Mouse (Mus musculus): Measurements from ENCODE around the gene Gm20388. TPM values are rescaled to one million over a fixed set of nuclear protein-coding genes. Genes with fewer than 3 reads are reported as not detected.
A peak's percentile ranks its signal among the peaks of the same experiment; 100 is the strongest.

Gm20388 gene
- total RNA-seq, 1 experiment from 2014 or later: 18.4 TPM

DNA sequence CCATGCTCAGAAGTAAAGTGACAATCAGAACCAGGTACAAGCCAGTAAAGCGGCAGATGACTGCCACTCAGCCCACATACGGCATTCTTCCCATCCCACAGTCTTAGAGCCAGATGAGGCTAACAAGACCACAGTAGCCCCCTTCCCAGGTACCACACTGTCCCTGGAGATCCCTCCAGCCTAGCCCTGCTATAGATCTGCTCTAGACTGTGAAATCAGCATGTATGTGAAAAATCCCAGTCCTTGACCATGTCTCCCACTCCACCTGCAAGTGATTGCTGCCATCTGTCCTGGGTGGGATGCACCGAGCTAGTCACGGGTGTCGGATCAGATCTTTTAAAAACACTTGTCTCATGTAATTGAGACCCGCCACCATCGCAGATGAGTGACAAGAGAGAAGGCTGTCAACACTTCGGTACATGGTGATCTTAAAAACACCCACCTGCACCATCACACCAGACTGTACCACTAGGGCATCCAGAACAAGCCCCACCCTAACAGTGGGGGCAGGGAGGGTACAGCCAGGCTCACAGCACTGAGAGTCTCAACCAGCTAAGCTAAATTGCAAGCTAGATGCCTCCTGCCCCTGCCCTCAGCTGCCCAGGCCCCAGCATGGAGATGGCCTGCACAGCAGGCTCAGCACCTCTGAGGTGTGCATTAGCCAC, 669.8 kb downstream of the Gm20388 start:
- no peak for ATAC-seq (replicated peaks in 1 of 2; ENCODE audit: insufficient read depth in 1 of 2, low FRiP score in 2 of 2, low TSS enrichment in 1 of 2, low read depth in 1 of 2, poor library complexity in 2 of 2, severe bottlenecking in 2 of 2)

DNA sequence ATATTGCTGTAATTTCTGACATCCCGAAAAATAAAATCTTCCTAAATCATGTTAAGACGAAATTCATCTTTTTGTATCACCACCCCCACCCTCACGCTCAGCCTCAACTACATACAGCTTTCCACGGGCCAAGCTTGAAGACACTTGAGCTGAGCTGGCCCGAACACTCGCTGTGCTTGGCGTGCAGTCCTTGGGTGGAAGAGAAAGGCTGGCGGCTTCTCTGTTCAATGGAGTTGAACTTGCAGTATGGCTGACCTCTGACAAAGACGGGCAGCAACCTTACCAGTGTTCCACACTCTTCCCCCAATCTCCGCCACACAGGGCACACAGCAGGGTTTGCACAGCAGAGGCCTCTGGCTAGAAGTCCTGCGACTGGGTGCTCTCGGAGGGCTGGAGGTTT, 670.7 kb downstream of the Gm20388 start:
- no peak for ATAC-seq (replicated peaks in 1 of 2; ENCODE audit: insufficient read depth in 1 of 2, low FRiP score in 2 of 2, low TSS enrichment in 1 of 2, low read depth in 1 of 2, poor library complexity in 2 of 2, severe bottlenecking in 2 of 2)

GRCm38 (mm10) chr8:120581811-120582210, 671.2 kb downstream of the Gm20388 start:
- ATAC-seq (replicated peaks in 1 of 2; ENCODE audit: insufficient read depth in 1 of 2, low FRiP score in 2 of 2, low TSS enrichment in 1 of 2, low read depth in 1 of 2, poor library complexity in 2 of 2, severe bottlenecking in 2 of 2): no peak

GRCm38 (mm10) chr8:120585521-120585920, 674.9 kb downstream of the Gm20388 start:
- no peak for ATAC-seq (replicated peaks in 1 of 2; ENCODE audit: insufficient read depth in 1 of 2, low FRiP score in 2 of 2, low TSS enrichment in 1 of 2, low read depth in 1 of 2, poor library complexity in 2 of 2, severe bottlenecking in 2 of 2)

GRCm38 (mm10) chr8:120588908-120589771, 678.5 kb downstream of the Gm20388 start, which contains the start of gene Gins2:
TSS of gene Gins2 (minus strand) at chr8:120589304.
- peak; percentile 97 to 98 for ATAC-seq (replicated peaks in 1 of 2; ENCODE audit: insufficient read depth in 1 of 2, low FRiP score in 2 of 2, low TSS enrichment in 1 of 2, low read depth in 1 of 2, poor library complexity in 2 of 2, severe bottlenecking in 2 of 2)

GRCm38 (mm10) chr8:120589921-120590320, 679.3 kb downstream of the Gm20388 start:
- no peak for ATAC-seq (replicated peaks in 1 of 2; ENCODE audit: insufficient read depth in 1 of 2, low FRiP score in 2 of 2, low TSS enrichment in 1 of 2, low read depth in 1 of 2, poor library complexity in 2 of 2, severe bottlenecking in 2 of 2)

DNA sequence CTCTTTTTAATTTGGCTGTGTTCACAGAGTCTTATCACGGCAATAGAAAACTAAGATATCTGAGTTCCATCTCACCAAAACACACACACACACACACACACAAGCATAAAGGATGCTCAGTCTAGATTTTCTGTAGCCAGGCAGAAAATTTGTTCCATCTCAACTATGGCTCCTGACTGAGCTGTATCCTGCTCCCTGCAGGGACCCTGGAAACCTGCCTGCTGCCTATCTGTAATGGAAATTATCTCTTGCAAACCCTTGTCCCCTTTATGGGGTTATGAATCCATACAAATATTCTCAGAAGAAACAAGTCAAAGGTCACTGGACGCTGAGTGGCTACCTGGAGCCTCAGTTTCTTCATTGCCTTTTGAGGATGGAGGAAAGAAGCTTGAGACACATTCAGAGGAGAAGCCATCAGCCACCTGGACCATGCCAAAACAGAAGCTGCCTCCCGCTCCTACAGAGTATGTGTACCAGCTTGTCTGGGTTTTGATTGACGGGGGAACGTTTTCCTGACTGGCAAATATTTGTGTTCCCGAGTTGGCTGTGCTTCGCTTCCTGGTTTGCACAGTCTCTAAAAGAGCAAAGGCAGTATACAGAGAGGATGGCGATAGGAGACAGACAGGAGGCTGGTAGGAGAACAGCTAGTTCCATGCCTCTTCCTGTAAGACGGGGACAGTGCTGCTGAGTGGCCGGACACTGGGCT, 681.1 kb downstream of the Gm20388 start:
- ATAC-seq (replicated peaks in 1 of 2; ENCODE audit: insufficient read depth in 1 of 2, low FRiP score in 2 of 2, low TSS enrichment in 1 of 2, low read depth in 1 of 2, poor library complexity in 2 of 2, severe bottlenecking in 2 of 2): no peak

DNA sequence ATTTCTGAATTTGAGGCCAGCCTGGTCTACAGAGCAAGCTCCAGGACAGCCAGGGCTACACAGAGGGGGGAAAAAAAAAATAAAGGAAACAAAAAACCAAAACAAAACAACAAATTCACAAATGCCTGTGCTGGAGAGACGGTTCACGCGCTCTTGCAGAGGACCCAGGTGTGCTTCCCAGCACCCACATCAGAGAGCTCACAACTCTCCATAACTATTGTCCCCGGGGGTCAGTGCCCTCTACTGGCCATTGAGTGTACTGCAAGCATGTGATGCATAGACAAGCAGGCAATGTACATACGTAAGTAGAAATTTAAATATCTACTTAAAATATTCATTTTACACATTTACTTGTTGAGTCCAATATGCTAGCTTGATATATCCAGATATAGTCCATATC, 683.9 kb downstream of the Gm20388 start:
- ATAC-seq (replicated peaks in 1 of 2; ENCODE audit: insufficient read depth in 1 of 2, low FRiP score in 2 of 2, low TSS enrichment in 1 of 2, low read depth in 1 of 2, poor library complexity in 2 of 2, severe bottlenecking in 2 of 2): no peak

DNA sequence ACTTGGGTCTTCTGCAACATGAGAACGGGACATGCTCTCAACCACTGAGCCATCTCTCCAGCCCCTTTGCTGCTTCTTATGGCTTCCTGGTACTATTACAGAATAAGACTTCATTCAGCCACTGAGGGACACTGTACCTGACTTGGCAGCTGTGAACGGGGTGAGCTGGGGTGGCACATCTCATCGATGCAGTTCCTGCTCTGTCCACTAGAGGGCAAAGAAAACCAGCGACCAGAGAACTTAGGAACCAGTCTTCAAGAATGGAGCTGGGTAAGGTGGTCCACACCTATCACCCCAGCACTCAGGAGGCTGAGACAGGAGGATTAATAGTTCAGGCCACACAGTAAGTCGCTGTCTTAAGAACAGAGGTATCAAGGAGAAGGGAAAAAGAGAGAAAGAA, 685.3 kb downstream of the Gm20388 start:
- peak; percentile 72 to 78 for ATAC-seq (replicated peaks in 1 of 2; ENCODE audit: insufficient read depth in 1 of 2, low FRiP score in 2 of 2, low TSS enrichment in 1 of 2, low read depth in 1 of 2, poor library complexity in 2 of 2, severe bottlenecking in 2 of 2)

GRCm38 (mm10) chr8:120598579-120598978, 687.9 kb downstream of the Gm20388 start:
- ATAC-seq (replicated peaks in 1 of 2; ENCODE audit: insufficient read depth in 1 of 2, low FRiP score in 2 of 2, low TSS enrichment in 1 of 2, low read depth in 1 of 2, poor library complexity in 2 of 2, severe bottlenecking in 2 of 2): no peak

- ATAC-seq (replicated peaks in 1 of 2; ENCODE audit: insufficient read depth in 1 of 2, low FRiP score in 2 of 2, low TSS enrichment in 1 of 2, low read depth in 1 of 2, poor library complexity in 2 of 2, severe bottlenecking in 2 of 2): peak; percentile 53 to 54; a peak in 1 of 4 replicates
These were observed 688.9 kb downstream of the Gm20388 start for GRCm38 (mm10) chr8:120599504-120599903.

- ATAC-seq (replicated peaks in 1 of 2; ENCODE audit: insufficient read depth in 1 of 2, low FRiP score in 2 of 2, low TSS enrichment in 1 of 2, low read depth in 1 of 2, poor library complexity in 2 of 2, severe bottlenecking in 2 of 2): no peak
These were observed 692.0 kb downstream of the Gm20388 start for GRCm38 (mm10) chr8:120602672-120603071.

DNA sequence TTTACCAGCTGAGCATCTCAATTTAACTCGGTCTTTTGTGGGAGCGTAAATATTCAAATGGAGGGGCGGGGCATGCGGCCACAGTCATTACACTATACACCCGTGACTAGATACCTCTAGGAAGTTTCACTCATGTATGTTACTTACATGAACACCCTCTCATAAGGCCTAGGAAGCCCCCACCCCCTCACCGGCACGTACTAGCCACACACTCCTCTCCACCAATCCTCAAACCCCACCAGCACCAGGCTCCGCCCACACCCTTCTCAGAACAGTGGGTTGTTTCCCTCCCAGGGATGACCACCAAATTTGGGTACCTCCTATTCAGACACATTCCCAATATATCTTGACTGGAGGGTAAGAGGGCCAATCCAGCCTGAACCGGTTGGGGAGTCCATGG, 696.8 kb downstream of the Gm20388 start:
- ATAC-seq (replicated peaks in 1 of 2; ENCODE audit: insufficient read depth in 1 of 2, low FRiP score in 2 of 2, low TSS enrichment in 1 of 2, low read depth in 1 of 2, poor library complexity in 2 of 2, severe bottlenecking in 2 of 2): peak in 1 of 2 experiments; percentile 25; a peak in 2 of 4 replicates

DNA sequence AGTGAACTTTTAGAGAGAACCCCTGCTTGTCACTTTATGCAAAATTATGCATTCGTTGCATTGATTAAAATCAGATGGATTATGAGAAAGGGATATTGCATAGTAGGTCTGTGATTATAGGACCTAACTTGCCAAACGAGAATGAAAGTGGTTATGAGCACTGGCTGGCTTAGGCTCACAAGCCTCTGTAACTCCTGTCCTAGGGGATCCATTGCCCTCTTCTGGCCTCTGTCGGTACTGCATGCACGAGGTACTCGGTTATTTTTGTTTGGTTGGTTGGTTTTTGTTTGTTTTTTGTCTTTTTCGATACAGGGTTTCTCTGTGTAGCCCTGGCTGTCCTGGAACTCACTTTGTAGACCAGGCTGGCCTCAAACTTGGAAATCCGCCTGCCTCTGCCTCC, 697.2 kb downstream of the Gm20388 start:
- peak; percentile 75 to 77; a peak in 3 of 4 replicates for ATAC-seq (replicated peaks in 1 of 2; ENCODE audit: insufficient read depth in 1 of 2, low FRiP score in 2 of 2, low TSS enrichment in 1 of 2, low read depth in 1 of 2, poor library complexity in 2 of 2, severe bottlenecking in 2 of 2)

GRCm38 (mm10) chr8:120610824-120611223, 700.2 kb downstream of the Gm20388 start:
- no peak for ATAC-seq (replicated peaks in 1 of 2; ENCODE audit: insufficient read depth in 1 of 2, low FRiP score in 2 of 2, low TSS enrichment in 1 of 2, low read depth in 1 of 2, poor library complexity in 2 of 2, severe bottlenecking in 2 of 2)

DNA sequence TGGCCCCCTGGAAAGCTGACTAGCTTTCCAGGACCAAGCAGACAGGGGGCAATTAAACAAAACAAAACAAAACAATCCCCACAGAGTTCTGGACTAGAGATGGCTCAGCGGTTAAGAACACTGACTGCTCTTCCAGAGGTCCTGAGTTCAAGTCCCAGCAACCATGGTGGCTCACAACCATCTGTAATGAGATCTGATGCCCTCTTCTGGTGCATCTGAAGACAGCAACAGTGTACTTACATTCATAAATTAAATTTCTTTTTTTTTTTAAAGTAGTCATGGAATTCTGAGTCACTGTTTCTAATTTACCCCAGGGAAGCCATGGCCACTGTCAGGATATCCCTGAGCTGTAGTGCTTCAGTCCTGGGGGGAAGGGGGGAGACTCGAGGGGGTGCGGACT, 703.9 kb downstream of the Gm20388 start:
- no peak for ATAC-seq (replicated peaks in 1 of 2; ENCODE audit: insufficient read depth in 1 of 2, low FRiP score in 2 of 2, low TSS enrichment in 1 of 2, low read depth in 1 of 2, poor library complexity in 2 of 2, severe bottlenecking in 2 of 2)

DNA sequence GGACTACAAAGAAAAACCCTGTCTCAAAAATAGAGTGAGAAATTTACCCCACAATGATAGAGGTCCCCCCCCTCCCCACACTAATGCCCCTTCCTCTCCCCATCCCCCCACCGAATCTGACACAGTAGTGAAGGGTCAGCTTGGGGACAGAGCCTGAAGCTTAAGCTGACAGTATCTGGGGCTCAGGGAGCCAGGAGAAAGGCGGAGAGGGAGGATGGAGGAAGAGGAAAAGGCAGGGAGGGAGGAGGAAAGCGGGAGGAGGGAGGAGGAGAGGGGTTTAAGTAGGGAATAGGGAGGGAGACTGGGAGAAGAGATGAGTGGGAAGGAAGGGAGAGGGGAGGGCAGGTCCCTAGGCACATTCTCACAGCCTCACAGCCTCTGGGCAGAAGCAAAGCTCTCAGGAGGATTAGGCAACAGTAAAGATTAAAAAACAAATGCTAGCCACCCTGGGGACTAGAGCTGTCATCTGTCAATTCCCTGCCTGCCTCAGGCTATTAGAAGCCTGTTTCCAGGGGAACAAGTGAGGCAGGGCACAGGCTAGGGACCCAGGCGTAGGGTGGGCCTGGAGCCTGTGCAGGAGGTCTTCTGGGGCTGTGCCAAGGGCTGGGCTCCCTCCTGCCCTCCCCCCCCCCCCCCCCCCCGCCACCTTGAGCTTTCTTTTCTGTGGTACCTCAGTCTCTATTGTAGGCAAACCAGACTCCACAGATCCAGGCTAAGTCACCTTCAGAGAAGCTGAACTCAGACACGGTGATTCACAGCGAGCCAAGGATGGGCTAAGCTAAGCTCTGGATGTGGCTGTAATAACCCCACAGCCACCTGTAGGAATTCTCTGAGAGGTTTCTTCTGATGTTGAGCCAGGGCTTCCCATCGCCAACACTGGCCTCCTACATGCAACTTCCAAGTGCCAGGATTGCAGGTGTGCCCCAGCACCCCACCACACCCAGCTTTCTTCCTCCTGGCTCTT, 706.3 kb downstream of the Gm20388 start:
- no peak for ATAC-seq (replicated peaks in 1 of 2; ENCODE audit: insufficient read depth in 1 of 2, low FRiP score in 2 of 2, low TSS enrichment in 1 of 2, low read depth in 1 of 2, poor library complexity in 2 of 2, severe bottlenecking in 2 of 2)
